Mouse (Mus musculus) olfactory bulb, adult 2 months (tissue): Measurements from ENCODE around the gene Lclat1.

ENCODE experiments used
- CTCF ChIP-seq: fragments of 200-500 bp; IDR thresholded peaks from 2 replicates; pipeline ENCODE4 v1.5.1; 2012; ENCODE audit warnings: low read depth, mild to moderate bottlenecking, low read length, moderate library complexity; ENCODE audit not compliant: insufficient read depth
- POLR2A ChIP-seq: fragments of 200-500 bp; IDR thresholded peaks from 2 replicates; pipeline ENCODE4 v1.6.1; 2012; ENCODE audit warnings: mild to moderate bottlenecking, low read depth, low read length, moderate library complexity; ENCODE audit not compliant: insufficient read depth

DNA sequence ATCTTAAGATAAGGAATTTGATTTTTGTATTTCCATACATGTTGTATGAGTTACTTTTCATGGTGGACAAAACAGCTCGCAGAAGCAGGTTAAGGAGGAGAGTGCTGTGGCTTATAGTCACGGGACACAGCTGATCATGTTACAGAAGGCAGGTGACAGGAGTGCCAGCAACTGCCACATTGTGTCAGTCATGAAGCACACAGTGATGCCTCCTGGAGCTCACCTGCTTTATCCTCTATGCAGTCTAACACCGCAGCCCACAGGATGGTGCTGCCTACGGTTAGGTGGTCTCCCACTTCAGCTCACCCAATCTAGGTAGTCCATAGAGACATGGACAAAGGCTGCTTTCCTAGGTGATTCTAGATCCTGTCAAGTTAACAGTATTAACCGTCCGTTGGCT is 11.4 kb downstream of the Lclat1 start:
- TF ChIP-seq CTCF (no peak), POLR2A (no peak)
